Mouse (Mus musculus): ENCODE data around the gene Lgr5. TPM values are rescaled to one million over a fixed set of nuclear protein-coding genes. Genes with fewer than 3 reads are reported as not detected.
A peak's percentile ranks its signal among the peaks of the same experiment; 100 is the strongest.

Lgr5 gene
- total and polyA plus RNA-seq, 3 experiments = not detected

DNA sequence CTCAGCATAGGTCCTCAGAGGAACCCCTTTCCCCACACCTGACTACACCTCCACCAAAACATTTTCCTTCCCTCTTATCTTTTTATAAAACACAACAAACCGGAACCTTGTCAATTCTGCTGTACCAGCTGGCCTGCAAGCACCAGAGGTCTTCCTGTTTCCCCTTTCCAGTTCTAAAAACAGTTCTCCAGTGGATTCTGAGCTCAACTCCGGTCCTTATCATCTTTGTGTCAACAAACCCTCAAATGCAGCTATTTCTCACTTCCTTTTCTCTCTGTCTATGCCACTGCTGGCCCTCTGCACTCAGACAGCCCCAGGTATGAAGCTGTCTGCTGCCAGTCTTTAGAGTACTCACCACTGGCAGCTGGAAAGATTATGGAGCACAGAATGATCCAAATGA lies 56.8 kb downstream of the Lgr5 start:
- dilution Hi-C loops (cut with MboI; ENCODE audit: extremely low pct_ligation_motif_present, extremely low pct_unique_long_range_greater_than_20kb, low sequenced_read_pairs) = no loop called here
- TF ChIP-seq ZKSCAN1 (IDR thresholded peaks at IDR 0.05; ENCODE audit: borderline replicate concordance, low read depth, low read length) (no peak), ELF1 (IDR thresholded peaks at IDR 0.05; ENCODE audit: low read depth, low read length) (no peak), EP300 (IDR thresholded peaks at IDR 0.05; ENCODE audit: low read length) (0 out of 2 replicates have a peak, but pooled peaks have one; percentile 13), JUN (IDR thresholded peaks at IDR 0.05; ENCODE audit: insufficient read depth, low read depth, low read length) (no peak), MEF2A (IDR thresholded peaks at IDR 0.05; ENCODE audit: borderline replicate concordance, low read depth, low read length) (0 out of 2 replicates have a peak, but pooled peaks have one; percentile 21), SMC3 (IDR thresholded peaks at IDR 0.05; ENCODE audit: low read depth, low read length) (no peak)
- H3K9me3 ChIP-seq (replicated peaks; ENCODE audit: low read length) = no peaks in the 10 kb centered on the region
- H3K4me1 ChIP-seq (ENCODE audit: control insufficient read depth in 1 of 2, insufficient read depth in 2 of 2) = peaks cover 3 to 8% of the 10 kb centered on the region in 2 experiments; a peak in 3 of 4 replicates
- no peak overlapping the region for H3K27ac ChIP-seq (ENCODE audit: insufficient read depth, low read depth)
- H3K4me2 ChIP-seq (ENCODE audit: insufficient read depth, low read depth, poor library complexity, severe bottlenecking) = peak overlapping the region; percentile 29; the same call in 1 of the 2 replicates
- H3K27me3 ChIP-seq (replicated peaks) = no peaks in the 10 kb centered on the region
- no peak overlapping the region for H3K9ac ChIP-seq (ENCODE audit: insufficient read depth, low read depth)
- peak; percentile 15 for DNase-seq (ENCODE audit: extremely low read depth)
- H3K79me2 ChIP-seq (replicated peaks; ENCODE audit: control insufficient read depth, extremely low read depth, insufficient read depth, poor library complexity, severe bottlenecking) = no peaks in the 10 kb centered on the region
- no peak overlapping the region for H3K4me3 ChIP-seq (replicated peaks in 1 of 3; ENCODE audit: low read depth in 2 of 3, low read length in 2 of 3, poor library complexity in 1 of 3)
- no peaks in the 10 kb centered on the region for H3K36me3 ChIP-seq (replicated peaks in 1 of 2; ENCODE audit: control insufficient read depth in 1 of 2, insufficient read depth in 1 of 2, low read length in 1 of 2)
- in situ Hi-C loops (cut with MboI; ENCODE audit: low pct_ligation_motif_present, low pct_unique_long_range_greater_than_20kb, low sequenced_read_pairs) = no loop called here

DNA sequence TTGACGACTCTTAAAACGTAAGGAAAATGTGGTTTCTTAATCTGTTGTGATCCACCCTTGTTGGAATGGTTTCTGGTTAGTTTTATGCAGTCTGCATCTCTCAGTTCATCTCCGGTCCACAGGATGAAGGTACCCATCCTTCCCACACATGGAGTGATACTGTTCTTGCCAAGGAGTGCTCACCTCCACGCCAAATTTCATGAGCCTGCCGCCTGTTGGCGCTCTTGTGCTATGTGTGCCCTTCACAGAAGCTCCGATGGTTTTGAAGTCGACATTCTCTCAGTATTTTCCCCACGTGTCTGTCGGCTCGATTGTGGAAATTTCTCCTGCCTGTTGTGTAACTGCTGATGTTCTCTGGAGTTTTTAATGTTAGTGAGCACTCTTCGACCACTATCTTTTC lies 57.8 kb downstream of the Lgr5 start:
- peak; percentile 32 for TF ChIP-seq RAD21 (IDR thresholded peaks at IDR 0.05; ENCODE audit: low read depth, low read length)
- peak; percentile 2; the same call in 1 of the 2 replicates for TF ChIP-seq SMC3 (IDR thresholded peaks at IDR 0.05; ENCODE audit: low read depth, low read length)
- TF ChIP-seq MYC (IDR thresholded peaks at IDR 0.05; ENCODE audit: low read depth, low read length) = no peak
- no peak for TF ChIP-seq HCFC1 (IDR thresholded peaks at IDR 0.05; ENCODE audit: low read depth, low read length)
- TF ChIP-seq ZC3H11A (IDR thresholded peaks at IDR 0.05; ENCODE audit: low read depth, low read length) = no peak
- TF ChIP-seq CTCF (conservative IDR thresholded peaks at IDR 0.05 in 1 of 2, IDR thresholded peaks at IDR 0.05 in 1 of 2; ENCODE audit: low read depth in 2 of 2, low read length in 2 of 2) = peak in 1 of 2 experiments; percentile 37; a peak in 1 of 4 replicates

DNA sequence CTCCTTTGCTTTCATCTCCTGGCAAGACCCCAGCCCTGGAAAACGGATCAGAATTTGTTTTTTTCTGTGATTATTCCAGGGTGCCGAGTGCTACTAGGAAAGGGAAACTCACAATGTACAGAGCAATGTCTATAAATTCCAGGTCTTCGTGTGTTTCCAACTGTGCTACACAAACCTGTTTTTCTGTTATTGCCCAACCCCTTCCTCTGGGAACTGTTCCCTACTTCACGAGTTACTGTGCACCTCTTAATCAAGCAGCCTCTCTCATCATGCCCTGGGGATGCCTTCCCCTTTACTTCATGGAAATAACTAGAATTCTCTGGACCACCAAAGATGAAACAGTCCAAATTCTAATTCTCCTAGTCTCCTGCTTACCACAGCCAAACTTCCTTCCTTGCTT lies 58.7 kb downstream of the Lgr5 start:
- in situ Hi-C loops (cut with MboI; ENCODE audit: low pct_ligation_motif_present, low pct_unique_long_range_greater_than_20kb, low sequenced_read_pairs) = no loop called here
- no peak for DNase-seq (ENCODE audit: extremely low read depth)
- Histone ChIP-seq H3K4me1 (ENCODE audit: control insufficient read depth in 1 of 2, insufficient read depth in 2 of 2) (peaks cover 3 to 8% of the 10 kb centered on the region in 2 experiments; a peak in 3 of 4 replicates), H3K27ac (ENCODE audit: insufficient read depth, low read depth) (no peak overlapping the region), H3K27me3 (replicated peaks) (no peaks in the 10 kb centered on the region), H3K9me3 (replicated peaks; ENCODE audit: low read length) (no peaks in the 10 kb centered on the region), H3K4me3 (replicated peaks in 1 of 3; ENCODE audit: low read depth in 2 of 3, low read length in 2 of 3, poor library complexity in 1 of 3) (no peak overlapping the region), H3K9ac (ENCODE audit: insufficient read depth, low read depth) (no peak overlapping the region), H3K36me3 (replicated peaks in 1 of 2; ENCODE audit: control insufficient read depth in 1 of 2, insufficient read depth in 1 of 2, low read length in 1 of 2) (no peaks in the 10 kb centered on the region), H3K79me2 (replicated peaks; ENCODE audit: control insufficient read depth, extremely low read depth, insufficient read depth, poor library complexity, severe bottlenecking) (no peaks in the 10 kb centered on the region), H3K4me2 (ENCODE audit: insufficient read depth, low read depth, poor library complexity, severe bottlenecking) (no peak overlapping the region)
- TF ChIP-seq ZMIZ1 (IDR thresholded peaks at IDR 0.05; ENCODE audit: low read depth, low read length) (no peak), MAZ (IDR thresholded peaks at IDR 0.05; ENCODE audit: low read depth, low read length) (no peak), CHD2 (IDR thresholded peaks at IDR 0.05; ENCODE audit: low read length) (no peak), EP300 (IDR thresholded peaks at IDR 0.05; ENCODE audit: low read length) (no peak), MEF2A (IDR thresholded peaks at IDR 0.05; ENCODE audit: borderline replicate concordance, low read depth, low read length) (no peak), E2F4 (IDR thresholded peaks at IDR 0.05; ENCODE audit: insufficient replicate concordance, low read depth, low read length) (no peak), POLR2AphosphoS2 (IDR thresholded peaks at IDR 0.05; ENCODE audit: low read depth, low read length) (no peak), JUND (conservative IDR thresholded peaks at IDR 0.05; ENCODE audit: low read depth, low read length) (no peak), MAX (IDR thresholded peaks at IDR 0.05; ENCODE audit: low read length) (no peak), KAT2A (IDR thresholded peaks at IDR 0.05; ENCODE audit: insufficient replicate concordance, low read length) (no peak), MAFK (IDR thresholded peaks at IDR 0.05; ENCODE audit: insufficient replicate concordance, low read length) (no peak), POLR2A (IDR thresholded peaks at IDR 0.05; ENCODE audit: low read depth, low read length) (no peak), PAX5 (IDR thresholded peaks at IDR 0.05; ENCODE audit: low read length) (no peak), NRF1 (IDR thresholded peaks at IDR 0.05; ENCODE audit: low read depth, low read length) (no peak), TBP (conservative IDR thresholded peaks at IDR 0.05; ENCODE audit: low read depth, low read length) (no peak), IRF4 (IDR thresholded peaks at IDR 0.05; ENCODE audit: low read depth, low read length) (no peak)
- dilution Hi-C loops (cut with MboI; ENCODE audit: extremely low pct_ligation_motif_present, extremely low pct_unique_long_range_greater_than_20kb, low sequenced_read_pairs) = no loop called here

More for the DNA sequence above, 57.8 kb downstream of the Lgr5 start:
- Histone ChIP-seq H3K27me3 (replicated peaks) (no peaks in the 10 kb centered on the region), H3K79me2 (replicated peaks; ENCODE audit: control insufficient read depth, extremely low read depth, insufficient read depth, poor library complexity, severe bottlenecking) (no peaks in the 10 kb centered on the region), H3K9ac (ENCODE audit: insufficient read depth, low read depth) (no peak overlapping the region), H3K27ac (ENCODE audit: insufficient read depth, low read depth) (no peak overlapping the region), H3K4me2 (ENCODE audit: insufficient read depth, low read depth, poor library complexity, severe bottlenecking) (no peak overlapping the region), H3K9me3 (replicated peaks; ENCODE audit: low read length) (no peaks in the 10 kb centered on the region), H3K4me3 (replicated peaks in 1 of 3; ENCODE audit: low read depth in 2 of 3, low read length in 2 of 3, poor library complexity in 1 of 3) (no peak overlapping the region), H3K36me3 (replicated peaks in 1 of 2; ENCODE audit: control insufficient read depth in 1 of 2, insufficient read depth in 1 of 2, low read length in 1 of 2) (no peaks in the 10 kb centered on the region), H3K4me1 (ENCODE audit: control insufficient read depth in 1 of 2, insufficient read depth in 2 of 2) (peaks cover 3 to 8% of the 10 kb centered on the region in 2 experiments; a peak in 3 of 4 replicates)
- no peak for DNase-seq (ENCODE audit: extremely low read depth)
- in situ Hi-C loops (cut with MboI; ENCODE audit: low pct_ligation_motif_present, low pct_unique_long_range_greater_than_20kb, low sequenced_read_pairs) = no loop called here
- dilution Hi-C loops (cut with MboI; ENCODE audit: extremely low pct_ligation_motif_present, extremely low pct_unique_long_range_greater_than_20kb, low sequenced_read_pairs) = no loop called here

All from CH12.LX (cell line).